Mouse (Mus musculus) brain, embryonic 14.5 days (tissue): ENCODE results near the gene Il11. TPM values are rescaled to one million over a fixed set of nuclear protein-coding genes. Genes with fewer than 3 reads are reported as not detected.
"Not testable (repeated sequence)": the region's sequence is repeated elsewhere in the genome, so short reads cannot be mapped to it uniquely, and the experiment has no call there.

Experiments used
- DNase-seq: peaks from one replicate; pipeline ENCODE4 v3.0.0-alpha.2; 2011; ENCODE audit warnings: low read depth
- CTCF ChIP-seq: fragments of 200-500 bp; IDR thresholded peaks from 2 replicates; pipeline ENCODE4 v1.5.1; 2012; ENCODE audit warnings: inconsistent platforms, mild to moderate bottlenecking, moderate library complexity, borderline replicate concordance; ENCODE audit not compliant: insufficient read depth, insufficient read length; ENCODE audit errors: extremely low read depth
- POLR2A ChIP-seq: fragments of 200-500 bp; IDR thresholded peaks from 2 replicates; pipeline ENCODE4 v1.6.1; 2012; ENCODE audit warnings: mild to moderate bottlenecking, inconsistent platforms, borderline replicate concordance; ENCODE audit not compliant: poor library complexity, insufficient read depth, insufficient read length, severe bottlenecking; ENCODE audit errors: extremely low read depth
- polyA plus RNA-seq: library from polyadenylated mRNA; depleted of rRNA; stranded (reverse); fragments of >200 nt; gene quantifications from 2 replicates; pipeline ENCODE4 v1.2.3, GENCODE M21; 2012; rRNA removed

The Il11 gene
- 0.16 and 0.38 TPM in 2 replicates for polyA plus RNA-seq

GRCm38 (mm10) chr7:4782759-4783158 lies at the start of gene Il11, which contains the start of gene Tmem190:
Il11 (minus strand) TSS chr7:4782859.
Tmem190 (plus strand) TSS chr7:4782937.
- DNase-seq: no peak
- no peak for TF ChIP-seq CTCF
- no peak for TF ChIP-seq POLR2A

- TF ChIP-seq CTCF (no peak), POLR2A (no peak)
- no peak for DNase-seq
These were observed 47.8 kb upstream of the Il11 start for GRCm38 (mm10) chr7:4830476-4830875.

GRCm38 (mm10) chr7:4825365-4825764 lies 42.7 kb upstream of the Il11 start:
- DNase-seq: no peak
- no peak for TF ChIP-seq CTCF
- TF ChIP-seq POLR2A: no peak

- DNase-seq: no peak
- TF ChIP-seq POLR2A: no peak
- TF ChIP-seq CTCF: no peak
These were observed 39.7 kb upstream of the Il11 start for GRCm38 (mm10) chr7:4822162-4822907.

GRCm38 (mm10) chr7:4821690-4822089 lies 39.0 kb upstream of the Il11 start:
- no peak for TF ChIP-seq POLR2A
- TF ChIP-seq CTCF: no peak

GRCm38 (mm10) chr7:4820925-4821324 lies 38.3 kb upstream of the Il11 start:
- not testable (repeated sequence) for DNase-seq

More at GRCm38 (mm10) chr7:4821690-4822089, 39.0 kb upstream of the Il11 start:
- peak; percentile 15 for DNase-seq

GRCm38 (mm10) chr7:4816559-4816958 lies 33.9 kb upstream of the Il11 start:
- DNase-seq: no peak

GRCm38 (mm10) chr7:4813105-4813791 lies 30.6 kb upstream of the Il11 start:
- DNase-seq: no peak
- TF ChIP-seq CTCF: no peak
- TF ChIP-seq POLR2A: no peak

More at GRCm38 (mm10) chr7:4816559-4816958, 33.9 kb upstream of the Il11 start:
- TF ChIP-seq POLR2A (no peak), CTCF (no peak)

- peak; percentile 50; the same call in 1 of the 2 replicates for TF ChIP-seq POLR2A
- no peak for TF ChIP-seq CTCF
- DNase-seq: peak; percentile 100
These were observed 29.8 kb upstream of the Il11 start, which contains the start of gene Ube2s for GRCm38 (mm10) chr7:4812303-4813104. Ube2s (minus strand) TSS chr7:4812590.

GRCm38 (mm10) chr7:4811842-4812302 lies 29.2 kb upstream of the Il11 start:
- no peak for TF ChIP-seq POLR2A
- TF ChIP-seq CTCF: no peak
- DNase-seq: peak; percentile 35

GRCm38 (mm10) chr7:4811131-4811530 lies 28.5 kb upstream of the Il11 start:
- not testable (repeated sequence) for DNase-seq

GRCm38 (mm10) chr7:4806716-4807115 lies 24.1 kb upstream of the Il11 start:
- DNase-seq: peak; percentile 73
- TF ChIP-seq POLR2A (no peak), CTCF (peak; percentile 32; the same call in 1 of the 2 replicates)

GRCm38 (mm10) chr7:4802247-4802646 lies 19.6 kb upstream of the Il11 start:
- no peak for TF ChIP-seq POLR2A
- no peak for TF ChIP-seq CTCF

More at GRCm38 (mm10) chr7:4802247-4802646, 19.6 kb upstream of the Il11 start:
- DNase-seq: no peak
